Mouse (Mus musculus): ENCODE results near the gene Stx11. TPM values are rescaled to one million over a fixed set of nuclear protein-coding genes. Genes with fewer than 3 reads are reported as not detected.

Gene Stx11
- total and polyA plus RNA-seq, 3 experiments = 8.7 to 11.0 (median 8.9) TPM

GRCm38 (mm10) chr10:12915826-12916225 lies 48.3 kb downstream of the Stx11 start:
- no peak for DNase-seq

- peak; percentile 42 for DNase-seq
Measured at GRCm38 (mm10) chr10:12914203-12914602, 49.9 kb downstream of the Stx11 start.

- peak; percentile 21 for DNase-seq
Measured at GRCm38 (mm10) chr10:12911981-12912530, 52.0 kb downstream of the Stx11 start.

- DNase-seq = no peak
Measured at GRCm38 (mm10) chr10:12911451-12911850, 52.6 kb downstream of the Stx11 start.

- DNase-seq = no peak
Measured at GRCm38 (mm10) chr10:12909891-12910290, 54.2 kb downstream of the Stx11 start.

- DNase-seq = no peak
Measured at GRCm38 (mm10) chr10:12909179-12909578, 54.9 kb downstream of the Stx11 start.

- no peak for DNase-seq
Measured at GRCm38 (mm10) chr10:12904140-12904528, 60.0 kb downstream of the Stx11 start.

- no peak for DNase-seq
Measured at GRCm38 (mm10) chr10:12903440-12904139, 60.5 kb downstream of the Stx11 start.

- DNase-seq = no peak
Measured at GRCm38 (mm10) chr10:12899901-12900300, 64.2 kb downstream of the Stx11 start.

- DNase-seq = peak; percentile 30
Measured at GRCm38 (mm10) chr10:12893339-12893738, 70.8 kb downstream of the Stx11 start.

GRCm38 (mm10) chr10:12888373-12888772 lies 75.7 kb downstream of the Stx11 start:
- DNase-seq = no peak

Other genes with a start within 250 kb of the Stx11 start
- gene Utrn, start 94.9 kb downstream of the Stx11 start, total RNA-seq (2021) = 10 to 100 TPM; 70.3 to 81.8 TPM
- gene Utrn, start 94.9 kb downstream of the Stx11 start, polyA plus RNA-seq (2012; rRNA removed) = 21.7 and 25.4 TPM in 2 replicates
- 10 to 100 TPM; 13.3 to 14.0 TPM for gene Sf3b5, start 41.0 kb upstream of the Stx11 start, total RNA-seq (2021)
- 89.9 and 92.4 TPM in 2 replicates for gene Sf3b5, start 41.0 kb upstream of the Stx11 start, polyA plus RNA-seq (2012; rRNA removed)
- 10 to 100 TPM in 1 of 2 experiments, 1 to 10 TPM in 1; 6.4 to 15.7 TPM for gene Plagl1, start 96.2 kb upstream of the Stx11 start, total RNA-seq (2021)
- gene Plagl1, start 96.2 kb upstream of the Stx11 start, polyA plus RNA-seq (2012; rRNA removed) = 5.9 and 6.0 TPM in 2 replicates
- not detected for gene Zc2hc1b, start 213.7 kb upstream of the Stx11 start, total RNA-seq (2021)
- not detected in 2 replicates for gene Zc2hc1b, start 213.7 kb upstream of the Stx11 start, polyA plus RNA-seq (2012; rRNA removed)
- gene Ltv1, start 228.9 kb upstream of the Stx11 start, total RNA-seq (2021) = 10 to 100 TPM; 46.6 to 48.4 TPM
- 4.8 and 5.6 TPM in 2 replicates for gene Ltv1, start 228.9 kb upstream of the Stx11 start, polyA plus RNA-seq (2012; rRNA removed)